In genomic region chr11:60808286-60809070, GRCm38 (mm10) we compare ENCODE assay signal across 8 mouse cellular contexts. TPM values are rescaled to one million over a fixed set of nuclear protein-coding genes. Genes with fewer than 3 reads are reported as not detected.
A peak's percentile ranks its signal among the peaks of the same experiment; 100 is the strongest.
DNase-seq lines count a peak whose midpoint lies in the region; ATAC-seq lines count a peak whose summit lies in the region.

No protein-coding gene starts in this region.

- no peaks in the 10 kb centered on the region for H3K9me3 ChIP-seq in heart, embryonic 13.5 days

- H3K27ac ChIP-seq in heart, embryonic 13.5 days (replicated peaks), result peak overlapping the region; percentile 37

- ATAC-seq in heart, embryonic 13.5 days (ENCODE audit: extremely low read depth, insufficient number of reproducible peaks, low FRiP score, low TSS enrichment), result no peak
- no peak for ATAC-seq in cerebellum, adult (ENCODE audit: insufficient number of reproducible peaks, low FRiP score, low TSS enrichment)

- H3K4me1 ChIP-seq in heart, embryonic 13.5 days, result peaks cover 30% of the 10 kb centered on the region

- no peak overlapping the region for H3K4me3 ChIP-seq in heart, embryonic 13.5 days

- H3K4me2 ChIP-seq in heart, embryonic 13.5 days, result peak overlapping the region; percentile 72; the same call in 1 of the 2 replicates

- intact Hi-C loops in heart, postnatal 25 days (cut with DNase I), result no loop called here

- WGBS in heart, embryonic 13.5 days, result 68% methylated on average over 4 of the region's 4 CpGs

- DNase-seq in heart, adult 18-20 months, result peak; percentile 57 to 65
- DNase-seq in heart, postnatal 25 days (ENCODE audit: low spot score), result no peak
- peak; percentile 63 for DNase-seq in MEL-GATA-1-ER (ENCODE audit: extremely low read depth, low read depth)
- peak; percentile 42 to 64 for DNase-seq in layer of hippocampus, adult 8-10 months (ENCODE audit: low spot score in 2 of 2)
- peak; percentile 76 for DNase-seq in lung, postnatal 36 days
- DNase-seq in T-cell, adult 2 months (ENCODE audit: low spot score), result no peak

- peak overlapping the region; percentile 45 for H3K9ac ChIP-seq in heart, embryonic 13.5 days

- peaks cover 12% of the 10 kb centered on the region for H3K36me3 ChIP-seq in heart, embryonic 13.5 days

- H3K27me3 ChIP-seq in heart, embryonic 13.5 days (replicated peaks), result no peaks in the 10 kb centered on the region

RNA-seq across cellular contexts. Expression of gene Shmt1, which starts 3.0 kb away (rescaled TPM):
- 10 to 100 TPM; 11.9 to 13.5 TPM for total RNA-seq in heart, adult 18-20 months (2021)
- total RNA-seq in heart, postnatal 25 days (2021), result 10 to 100 TPM in 1 of 2 experiments, 1 to 10 TPM in 1; 5.1 to 12.6 TPM
- 40.4 and 42.8 TPM in 2 replicates for polyA plus RNA-seq in heart, embryonic 13.5 days (2015; fragmentation: Nextera tagmentation; extraction: Ambion mirVana)
- 10 to 100 TPM in 1 of 4 experiments, 1 to 10 TPM in 3; 4.4 to 11.7 (median 8.5) TPM for total RNA-seq in layer of hippocampus, adult 8-10 months (2022)

RNA-seq across cellular contexts. Expression of gene Dhrs7b, which starts 22.0 kb away (rescaled TPM):
- total RNA-seq in heart, adult 18-20 months (2021), result 10 to 100 TPM; 24.3 TPM
- total RNA-seq in heart, postnatal 25 days (2021), result 10 to 100 TPM; 20.1 to 20.8 TPM
- 30.9 and 35.9 TPM in 2 replicates for polyA plus RNA-seq in heart, embryonic 13.5 days (2015; fragmentation: Nextera tagmentation; extraction: Ambion mirVana)
- total RNA-seq in layer of hippocampus, adult 8-10 months (2022), result 10 to 100 TPM; 26.3 to 27.9 (median 27.4) TPM

RNA-seq across cellular contexts. Expression of gene Smcr8, which starts 31.2 kb away (rescaled TPM):
- total RNA-seq in heart, adult 18-20 months (2021), result 10 to 100 TPM; 15.2 to 16.8 TPM
- total RNA-seq in heart, postnatal 25 days (2021), result 10 to 100 TPM; 13.4 to 16.3 TPM
- 3.7 and 3.9 TPM in 2 replicates for polyA plus RNA-seq in heart, embryonic 13.5 days (2015; fragmentation: Nextera tagmentation; extraction: Ambion mirVana)
- 10 to 100 TPM; 31.6 to 38.1 (median 35.7) TPM for total RNA-seq in layer of hippocampus, adult 8-10 months (2022)

RNA-seq across cellular contexts. Expression of gene Top3a, which starts 31.3 kb away (rescaled TPM):
- 1 to 10 TPM; 3.8 to 4.4 TPM for total RNA-seq in heart, adult 18-20 months (2021)
- 1 to 10 TPM; 4.1 to 4.2 TPM for total RNA-seq in heart, postnatal 25 days (2021)
- polyA plus RNA-seq in heart, embryonic 13.5 days (2015; fragmentation: Nextera tagmentation; extraction: Ambion mirVana), result 9.7 and 11.0 TPM in 2 replicates
- 1 to 10 TPM; 5.6 to 8.8 (median 6.3) TPM for total RNA-seq in layer of hippocampus, adult 8-10 months (2022)

Comparison
In these comparisons a context has a peak if more than half of its experiments do, and no peak if none do; other contexts are left out.
1. DNase-seq: peak in heart, adult 18-20 months (2 of 2), MEL-GATA-1-ER (single experiment), layer of hippocampus, adult 8-10 months (2 of 2) and lung, postnatal 36 days (single experiment); none in heart, postnatal 25 days (single experiment) and T-cell, adult 2 months (single experiment).